Mouse (Mus musculus) neural tube, embryonic 11.5 days (tissue): ENCODE data around the gene Kctd10. TPM values are rescaled to one million over a fixed set of nuclear protein-coding genes. Genes with fewer than 3 reads are reported as not detected.
A peak's percentile ranks its signal among the peaks of the same experiment; 100 is the strongest.

Experiments used
- ATAC-seq: fragments of 200-750 bp; cut with Nextera tagmentation; 2 replicates; pipeline ENCODE4 v1.8.0; 2017; ENCODE audit warnings: moderate number of reproducible peaks, mild to moderate bottlenecking, moderate TSS enrichment, moderate library complexity; ENCODE audit not compliant: insufficient read depth, low FRiP score, low TSS enrichment
- DNase-seq: peaks from one replicate; pipeline ENCODE4 v3.0.0-alpha.2; 2015; ENCODE audit warnings: low spot score
- H3K27ac ChIP-seq: fragments of 300-500 bp; sonication (generic); 2 replicates; pipeline ENCODE4 v1.5.1; 2014; ENCODE audit warnings: low read depth, mild to moderate bottlenecking, low read length
- H3K27me3 ChIP-seq: fragments of 300-500 bp; sonication (generic); 2 replicates; pipeline ENCODE4 v1.6.1; 2014; ENCODE audit warnings: mild to moderate bottlenecking, low read length, mixed read lengths; ENCODE audit not compliant: control insufficient read depth, insufficient read depth
- H3K36me3 ChIP-seq: fragments of 300-500 bp; sonication (generic); 2 replicates; pipeline ENCODE4 v1.6.1; 2014; ENCODE audit warnings: mild to moderate bottlenecking, low read length, moderate library complexity, mixed read lengths; ENCODE audit not compliant: control insufficient read depth, insufficient read depth
- H3K4me1 ChIP-seq: fragments of 300-500 bp; sonication (generic); 2 replicates; pipeline ENCODE4 v1.6.1; 2014; ENCODE audit warnings: low read length, mixed read lengths; ENCODE audit not compliant: control insufficient read depth, insufficient read depth
- H3K4me2 ChIP-seq: fragments of 300-500 bp; sonication (generic); 2 replicates; pipeline ENCODE4 v1.6.1; 2014; ENCODE audit warnings: low read depth, mild to moderate bottlenecking, moderate library complexity
- H3K4me3 ChIP-seq: fragments of 300-500 bp; sonication (generic); 2 replicates; pipeline ENCODE4 v1.5.1; 2014; ENCODE audit warnings: low read depth, low read length
- H3K9ac ChIP-seq: fragments of 300-500 bp; sonication (generic); 2 replicates; pipeline ENCODE4 v1.6.1; 2014; ENCODE audit warnings: mild to moderate bottlenecking, low read length
- H3K9me3 ChIP-seq: fragments of 300-500 bp; sonication (generic); 2 replicates; pipeline ENCODE4 v1.6.1; 2016; ENCODE audit warnings: low read length; ENCODE audit not compliant: control insufficient read depth
- WGBS: fragments of 180-500 bp; shearing (Covaris S2); extraction: QIAGEN DNeasy Blood & Tissue Kit; methylation state at CpG from one replicate; pipeline ENCODE4 v1.1.7; 2014; 5-methylcytosine and 5-hydroxymethylcytosine counted together
- polyA plus RNA-seq: library from polyadenylated mRNA; unstranded; fragments of >200 nt; fragmentation: Nextera tagmentation; extraction: Ambion mirVana; gene quantifications from 2 replicates; pipeline ENCODE4 v1.2.1, GENCODE M21; 2014

Kctd10 gene
- polyA plus RNA-seq, 1 experiment from 2014 or later, result 120 TPM

- 92% methylated on average over 9 of the region's 9 CpGs for WGBS
- H3K36me3 ChIP-seq, result peaks cover 15% of the 10 kb centered on the region
- DNase-seq (no peak), ATAC-seq (no peak)
- H3K27me3 ChIP-seq, result no peaks in the 10 kb centered on the region
- no peak overlapping the region for H3K4me2 ChIP-seq
- H3K9ac ChIP-seq, result no peak overlapping the region
- no peak overlapping the region for H3K4me3 ChIP-seq
- H3K4me1 ChIP-seq, result peaks cover 14% of the 10 kb centered on the region
- no peaks in the 10 kb centered on the region for H3K9me3 ChIP-seq
- no peak overlapping the region for H3K27ac ChIP-seq
Observed at GRCm38 (mm10) chr5:114373581-114373980, 6.7 kb downstream of the Kctd10 start.

GRCm38 (mm10) chr5:114373174-114373573, 7.1 kb downstream of the Kctd10 start:
- H3K9ac ChIP-seq, result no peak overlapping the region

GRCm38 (mm10) chr5:114372565-114372964, 7.7 kb downstream of the Kctd10 start:
- no peaks in the 10 kb centered on the region for H3K27me3 ChIP-seq
- peaks cover 12% of the 10 kb centered on the region for H3K4me1 ChIP-seq
- no peak overlapping the region for H3K4me3 ChIP-seq
- no peak overlapping the region for H3K9ac ChIP-seq
- no peak overlapping the region for H3K27ac ChIP-seq
- peaks cover 22% of the 10 kb centered on the region for H3K36me3 ChIP-seq
- 37% methylated on average over 11 of the region's 11 CpGs for WGBS
- no peak overlapping the region for H3K4me2 ChIP-seq
- ATAC-seq, result no peak
- DNase-seq, result no peak
- no peaks in the 10 kb centered on the region for H3K9me3 ChIP-seq

More at GRCm38 (mm10) chr5:114373174-114373573, 7.1 kb downstream of the Kctd10 start:
- ATAC-seq, result no peak
- Histone ChIP-seq H3K27me3 (no peaks in the 10 kb centered on the region), H3K4me1 (peaks cover 14% of the 10 kb centered on the region), H3K36me3 (peaks cover 18% of the 10 kb centered on the region), H3K4me3 (no peak overlapping the region), H3K9me3 (no peaks in the 10 kb centered on the region), H3K4me2 (no peak overlapping the region), H3K27ac (no peak overlapping the region)
- 76% methylated on average over 11 of the region's 11 CpGs for WGBS
- no peak for DNase-seq

- H3K4me1 ChIP-seq, result peaks cover 8% of the 10 kb centered on the region; the same call in 1 of the 2 replicates
- no peaks in the 10 kb centered on the region for H3K9me3 ChIP-seq
- WGBS, result 69% methylated on average over 25 of the region's 25 CpGs
- H3K4me3 ChIP-seq, result no peak overlapping the region
- H3K4me2 ChIP-seq, result no peak overlapping the region
- no peak overlapping the region for H3K27ac ChIP-seq
- H3K9ac ChIP-seq, result no peak overlapping the region
- no peak for ATAC-seq
- peaks cover 22% of the 10 kb centered on the region for H3K36me3 ChIP-seq
- no peaks in the 10 kb centered on the region for H3K27me3 ChIP-seq
- no peak for DNase-seq
Observed at GRCm38 (mm10) chr5:114371731-114372473, 8.4 kb downstream of the Kctd10 start.

- H3K27me3 ChIP-seq, result no peaks in the 10 kb centered on the region
- H3K4me1 ChIP-seq, result peaks cover 8% of the 10 kb centered on the region; the same call in 1 of the 2 replicates
- WGBS, result 89% methylated on average over 3 of the region's 3 CpGs
- H3K9ac ChIP-seq, result no peak overlapping the region
- no peak overlapping the region for H3K4me2 ChIP-seq
- H3K36me3 ChIP-seq, result peaks cover 22% of the 10 kb centered on the region
- H3K4me3 ChIP-seq, result no peak overlapping the region
- no peak overlapping the region for H3K27ac ChIP-seq
- DNase-seq, result no peak
- ATAC-seq, result no peak
- H3K9me3 ChIP-seq, result no peaks in the 10 kb centered on the region
Observed at GRCm38 (mm10) chr5:114371331-114371730, 9.0 kb downstream of the Kctd10 start.

GRCm38 (mm10) chr5:114370371-114370776, 9.9 kb downstream of the Kctd10 start:
- DNase-seq (peak; percentile 35), ATAC-seq (no peak)
- Histone ChIP-seq H3K27ac (0 out of 2 replicates have a peak overlapping the region, but pooled peaks have one; percentile 44), H3K4me2 (no peak overlapping the region), H3K9ac (no peak overlapping the region), H3K4me1 (peaks cover 8% of the 10 kb centered on the region; the same call in 1 of the 2 replicates), H3K27me3 (no peaks in the 10 kb centered on the region), H3K9me3 (no peaks in the 10 kb centered on the region), H3K36me3 (peaks cover 25% of the 10 kb centered on the region), H3K4me3 (no peak overlapping the region)
- WGBS, result 63% methylated on average over 9 of the region's 9 CpGs

- H3K27me3 ChIP-seq, result no peaks in the 10 kb centered on the region
- DNase-seq, result no peak
- H3K9ac ChIP-seq, result no peak overlapping the region
- peaks cover 8% of the 10 kb centered on the region; the same call in 1 of the 2 replicates for H3K4me1 ChIP-seq
- H3K9me3 ChIP-seq, result no peaks in the 10 kb centered on the region
- 88% methylated on average over 9 of the region's 9 CpGs for WGBS
- peaks cover 25% of the 10 kb centered on the region for H3K36me3 ChIP-seq
- H3K4me3 ChIP-seq, result no peak overlapping the region
- H3K27ac ChIP-seq, result no peak overlapping the region
- no peak overlapping the region for H3K4me2 ChIP-seq
- no peak for ATAC-seq
Observed at GRCm38 (mm10) chr5:114369921-114370320, 10.4 kb downstream of the Kctd10 start.

- Histone ChIP-seq H3K36me3 (peaks cover 20% of the 10 kb centered on the region), H3K27ac (no peak overlapping the region), H3K4me2 (no peak overlapping the region), H3K9me3 (no peaks in the 10 kb centered on the region), H3K4me1 (peaks cover 8% of the 10 kb centered on the region; the same call in 1 of the 2 replicates), H3K9ac (no peak overlapping the region), H3K4me3 (no peak overlapping the region), H3K27me3 (no peaks in the 10 kb centered on the region)
- 89% methylated on average over 16 of the region's 16 CpGs for WGBS
- DNase-seq (no peak), ATAC-seq (no peak)
Observed at GRCm38 (mm10) chr5:114368803-114369496, 11.4 kb downstream of the Kctd10 start.
